Mouse (Mus musculus): Measurements from ENCODE around the gene Prkca.

- TF ChIP-seq CTCF (IDR thresholded peaks at IDR 0.05; ENCODE audit: control insufficient read depth, insufficient read depth, insufficient replicate concordance, low read depth, low read length) (no peak), POLR2A (IDR thresholded peaks at IDR 0.05; ENCODE audit: control insufficient read depth, low read depth, low read length) (no peak)
Measured at GRCm38 (mm10) chr11:108239173-108239572, 104.6 kb downstream of the Prkca start.
